Mouse (Mus musculus): ENCODE measurements around the gene H2afy2.

The H2afy2 gene

DNA sequence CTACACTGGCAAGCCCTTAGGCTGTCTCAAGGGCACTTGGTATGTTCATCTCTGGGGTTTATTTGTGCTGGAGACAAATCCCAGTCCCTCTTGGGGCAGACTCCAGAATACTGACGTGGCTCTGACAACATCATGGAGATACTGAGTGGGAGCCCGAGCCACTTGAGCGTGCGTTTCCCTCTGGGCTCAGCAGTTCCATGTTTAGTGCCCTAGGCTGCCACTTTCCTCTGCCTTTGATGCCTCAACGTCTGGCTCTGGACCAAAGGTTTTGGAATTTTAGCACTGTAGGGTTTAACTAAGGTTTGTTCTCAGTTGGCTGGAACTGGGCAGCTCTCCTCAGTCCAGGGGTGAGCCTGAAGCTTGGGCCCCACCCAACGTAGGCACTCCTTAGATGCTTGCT lies 60.7 kb downstream of the H2afy2 start:
- no peak for DNase-seq (ENCODE audit: low read depth, low spot score)

DNA sequence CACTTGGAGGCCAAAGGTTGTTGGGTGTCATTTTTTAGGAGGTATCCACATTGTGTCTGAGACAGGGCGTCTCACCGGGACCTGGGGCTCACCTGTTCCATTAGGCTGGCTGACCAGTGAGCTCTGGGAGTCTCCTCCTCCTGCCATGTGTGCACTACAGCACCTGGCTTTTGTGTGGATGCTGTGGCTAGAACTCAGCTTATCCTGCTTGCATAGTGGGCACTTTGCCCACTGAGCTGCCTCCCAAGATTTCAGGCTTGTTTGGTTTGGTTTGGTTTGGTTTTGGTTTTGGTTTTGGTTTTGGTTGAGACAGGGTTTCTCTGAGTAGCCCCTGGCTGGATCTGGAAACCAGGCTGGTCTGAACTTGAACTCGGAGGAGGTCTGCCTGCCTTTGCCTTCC lies 61.7 kb downstream of the H2afy2 start:
- no peak for DNase-seq (ENCODE audit: low read depth, low spot score)

DNA sequence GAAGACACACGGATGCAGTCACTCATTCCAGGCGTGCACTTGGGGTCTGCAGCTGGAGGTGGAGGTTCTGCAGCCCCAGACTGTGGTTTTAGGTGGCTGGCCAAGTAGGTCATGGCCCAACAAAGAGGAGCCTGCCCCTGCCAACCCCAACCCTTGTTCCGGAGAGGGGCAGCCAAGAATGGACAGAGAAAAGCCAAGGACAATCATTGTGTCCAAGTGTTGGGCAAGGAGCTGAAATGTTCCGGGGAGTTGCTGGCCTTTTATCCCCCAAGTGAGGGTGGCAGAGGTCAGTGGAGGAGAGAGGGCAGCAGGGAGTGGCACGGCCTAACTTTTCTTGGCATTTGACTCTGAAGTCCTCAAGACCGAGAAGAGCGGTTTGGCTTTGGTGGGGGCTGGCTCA lies 63.6 kb downstream of the H2afy2 start:
- DNase-seq (ENCODE audit: low read depth, low spot score) = no peak

DNA sequence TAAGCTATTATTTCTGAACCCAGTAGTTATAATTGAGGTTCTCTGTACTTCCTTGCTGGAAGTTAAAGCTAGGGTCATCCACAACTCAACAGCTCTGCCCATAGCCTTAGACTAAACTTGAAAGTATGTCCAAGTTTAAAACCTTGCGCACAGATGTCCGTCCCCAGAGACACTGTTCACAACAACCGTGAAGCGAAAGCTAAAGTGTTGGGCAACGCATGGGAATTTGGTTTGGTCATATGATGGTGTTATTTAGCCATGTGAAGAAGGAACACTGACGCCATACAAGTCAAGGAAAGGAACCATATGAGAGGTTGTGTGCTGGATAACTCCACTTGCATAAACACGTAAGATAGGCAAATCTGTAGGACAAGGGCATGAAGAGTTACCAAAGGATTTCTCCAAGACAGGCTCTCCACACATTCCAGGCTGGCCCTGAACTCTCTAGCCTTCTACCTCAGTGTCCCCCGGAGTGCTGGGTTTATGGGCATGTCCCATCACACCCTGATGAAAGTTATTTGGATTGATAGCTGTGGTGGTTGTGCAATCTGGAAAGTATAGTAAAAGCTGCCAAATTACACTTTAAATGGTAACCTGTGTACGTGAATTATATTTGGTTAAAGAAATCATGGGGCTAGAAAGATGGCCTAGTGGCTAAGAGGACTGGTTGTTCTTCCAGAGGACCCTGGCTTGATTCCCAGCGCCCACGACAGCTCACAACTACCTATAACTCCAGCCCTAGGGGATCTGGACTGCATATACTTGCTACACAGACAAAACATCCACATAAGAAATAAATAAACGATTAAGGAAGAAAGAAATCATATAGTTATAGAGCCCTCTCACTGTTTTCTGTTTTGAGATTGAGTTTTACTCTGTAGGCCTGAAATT lies 66.3 kb downstream of the H2afy2 start:
- DNase-seq (ENCODE audit: low read depth, low spot score) = no peak

DNA sequence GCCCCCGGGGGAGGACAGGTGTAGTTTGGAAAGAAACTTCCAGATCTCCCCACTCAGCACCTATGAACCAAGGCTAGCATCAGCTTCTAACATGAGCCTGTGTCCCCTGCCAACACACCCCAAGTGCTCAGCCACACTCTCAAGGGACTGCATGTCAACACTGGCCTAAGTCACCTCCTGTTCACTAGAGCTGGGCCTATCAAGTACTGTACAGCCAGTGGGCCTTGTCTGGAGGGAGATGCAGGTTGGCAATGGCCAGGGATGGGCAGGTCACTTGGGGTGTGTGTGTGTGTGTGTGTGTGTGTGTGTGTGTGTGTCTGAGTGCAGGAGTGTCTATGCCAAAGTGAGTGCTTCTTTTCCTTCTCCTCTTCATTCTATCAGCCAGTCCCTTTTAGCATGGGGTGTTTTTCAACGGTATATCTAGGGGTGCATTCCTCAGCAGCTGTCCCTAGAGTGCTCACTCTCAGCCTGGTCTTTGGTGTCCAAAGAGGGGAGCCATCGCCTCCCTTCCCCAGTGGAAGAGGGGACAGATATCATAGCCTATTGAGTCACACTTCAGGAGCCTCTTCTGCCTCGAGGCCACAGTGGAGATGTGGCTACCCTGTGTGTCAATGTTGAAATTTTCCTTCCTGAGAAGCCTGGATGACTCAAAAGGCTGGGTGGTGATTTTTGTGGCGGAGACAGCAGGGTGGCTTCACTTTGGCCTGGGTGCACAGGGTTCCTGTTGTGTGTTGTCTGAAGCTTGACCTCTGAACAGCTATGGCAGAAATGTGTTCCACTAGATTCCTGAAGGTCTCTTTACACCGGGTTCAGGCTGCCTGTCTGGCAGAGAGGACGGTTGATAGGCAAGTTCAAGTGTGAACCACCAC lies 67.7 kb downstream of the H2afy2 start:
- DNase-seq (ENCODE audit: low read depth, low spot score) = no peak

DNA sequence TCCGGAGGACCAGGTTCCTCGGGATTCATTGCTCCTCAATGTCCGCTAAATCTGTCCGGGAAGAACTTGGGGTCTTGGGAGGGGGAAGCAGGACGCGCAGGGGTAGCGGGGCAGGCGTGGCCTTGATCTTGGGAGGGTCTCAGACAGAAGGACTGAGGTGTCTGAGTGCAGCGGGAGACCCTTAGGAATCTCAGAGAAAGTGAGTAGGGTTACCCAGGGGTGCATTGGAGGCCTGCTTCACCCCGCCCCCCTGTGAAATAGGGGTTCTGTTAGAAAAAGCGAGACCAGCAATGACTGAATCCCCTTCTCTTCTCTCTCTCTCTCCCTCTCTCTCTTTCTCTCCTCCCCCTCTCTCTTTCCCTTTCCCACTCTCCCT lies 68.5 kb downstream of the H2afy2 start:
- DNase-seq (ENCODE audit: low read depth, low spot score) = no peak

DNA sequence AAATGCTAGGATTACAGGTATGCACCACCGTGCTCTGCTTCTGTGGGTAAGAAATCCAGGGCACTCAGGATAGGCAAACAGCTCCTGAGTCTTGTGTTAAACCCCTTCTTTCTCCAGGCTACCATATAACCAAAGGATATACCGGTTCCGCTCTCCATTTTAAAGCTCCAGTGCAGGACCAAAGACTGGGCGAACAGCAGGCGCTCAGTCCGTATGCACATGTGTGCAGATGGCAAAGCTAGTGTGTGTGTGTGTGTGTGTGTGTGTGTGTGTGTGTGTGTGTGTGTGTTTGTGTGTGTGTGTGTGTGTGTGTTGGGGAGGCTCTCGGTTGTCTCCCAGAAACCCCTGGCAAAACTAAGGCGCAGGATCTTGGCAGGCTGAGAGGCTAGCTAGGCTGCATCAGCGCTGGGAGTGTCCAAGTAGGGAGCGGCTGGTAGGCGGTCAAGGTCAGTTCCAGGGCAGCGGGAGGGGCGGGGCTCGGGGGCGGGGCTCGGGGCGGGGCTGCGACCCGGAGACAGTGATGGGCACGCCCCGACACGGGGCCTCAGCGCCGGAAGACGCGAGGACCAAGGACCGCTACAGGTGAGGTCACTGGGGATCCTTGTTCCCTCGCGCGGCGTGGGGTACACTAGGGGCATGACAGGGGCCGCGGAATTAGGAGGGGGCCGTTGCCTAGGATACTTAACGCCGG lies 69.0 kb downstream of the H2afy2 start, which contains the start of gene Aifm2:
Gene Aifm2, plus strand, starts transcription at position 493 of the 691 bp plus-strand sequence.
- DNase-seq (ENCODE audit: low read depth, low spot score) = no peak

DNA sequence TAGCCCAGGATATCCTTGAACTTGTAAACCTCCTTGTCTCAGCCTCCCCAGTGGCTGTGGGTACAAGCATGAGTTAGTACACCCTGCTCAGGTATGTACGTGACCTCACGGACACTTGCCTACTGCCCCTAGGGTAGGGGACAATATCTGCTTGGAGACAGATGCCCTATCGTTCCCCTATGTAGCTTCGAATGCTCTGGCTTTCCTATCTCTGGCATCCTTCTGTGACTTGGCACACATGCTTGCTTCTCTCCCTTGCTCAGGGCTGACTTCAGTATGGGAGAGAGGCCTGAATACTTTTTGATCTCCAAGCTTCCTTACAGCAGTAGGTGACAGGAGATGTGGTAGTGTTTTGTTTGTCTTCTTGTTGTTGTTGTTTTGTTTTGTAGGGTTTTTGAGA lies 69.8 kb downstream of the H2afy2 start:
- no peak for DNase-seq (ENCODE audit: low read depth, low spot score)

DNA sequence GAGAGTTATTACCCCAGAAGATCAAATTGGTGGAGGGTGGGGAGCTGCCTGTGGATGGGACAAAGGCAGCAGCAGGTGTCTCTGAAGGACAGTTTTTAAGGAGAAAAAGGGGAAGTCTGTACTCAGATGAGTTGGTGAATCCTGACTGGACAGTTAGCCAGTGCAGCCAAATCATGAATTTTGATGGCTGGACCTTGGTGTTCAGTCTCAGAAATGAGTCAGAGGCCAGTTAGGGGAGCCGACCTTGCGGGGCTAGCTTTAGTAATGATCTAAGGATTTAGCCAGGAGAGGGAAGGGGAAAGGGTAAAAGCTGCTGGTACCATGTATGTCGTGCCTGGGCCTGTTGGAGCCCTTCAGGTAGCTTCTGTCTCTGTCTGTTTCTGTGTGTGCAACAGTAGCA lies 70.3 kb downstream of the H2afy2 start:
- DNase-seq (ENCODE audit: low read depth, low spot score) = no peak

DNA sequence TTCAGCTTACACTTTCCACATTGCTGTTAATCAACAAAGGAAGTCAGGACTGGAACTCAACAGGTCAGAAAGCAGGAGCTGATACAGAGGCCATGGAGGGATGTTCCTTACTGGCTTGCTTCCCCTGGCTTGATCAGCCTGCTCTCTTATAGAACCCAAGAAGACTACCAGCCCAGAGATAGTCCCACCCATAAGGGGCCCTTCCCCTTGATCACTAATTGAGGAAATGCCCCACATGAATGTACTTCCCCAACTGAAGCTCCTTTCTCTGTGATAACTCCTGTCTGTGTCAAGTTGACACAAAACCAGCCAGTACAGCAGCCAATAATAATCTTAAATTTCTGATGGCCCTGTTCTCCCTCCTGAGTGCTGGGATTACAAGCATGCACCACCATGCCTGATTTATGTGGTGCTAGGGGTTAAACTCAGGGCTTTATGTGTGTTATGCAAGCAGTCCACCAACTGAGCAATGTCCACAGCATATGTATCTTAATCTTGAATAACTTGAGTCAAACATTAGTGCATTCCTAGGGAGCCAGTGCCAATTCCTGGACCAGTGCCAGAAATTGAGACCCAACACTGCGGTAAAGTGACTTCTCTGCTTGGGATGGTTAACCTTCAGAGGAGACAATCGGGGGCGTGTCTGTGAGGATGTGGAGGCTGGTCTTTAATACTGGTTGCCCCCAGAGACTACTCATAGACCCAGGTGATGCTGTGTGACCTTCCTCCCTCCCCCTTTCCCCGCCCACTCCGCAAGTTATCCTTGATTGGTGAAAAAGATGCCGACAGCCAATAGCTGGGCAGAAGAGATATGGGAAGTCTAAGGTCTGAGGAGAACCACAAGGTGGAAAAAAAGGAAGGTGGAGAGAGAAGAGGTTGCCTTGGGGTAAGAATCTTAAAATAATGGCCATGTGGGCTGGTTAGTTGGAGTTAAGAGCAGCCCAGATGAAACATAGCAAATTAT lies 77.3 kb downstream of the H2afy2 start:
- no peak for DNase-seq (ENCODE audit: low read depth, low spot score)

DNA sequence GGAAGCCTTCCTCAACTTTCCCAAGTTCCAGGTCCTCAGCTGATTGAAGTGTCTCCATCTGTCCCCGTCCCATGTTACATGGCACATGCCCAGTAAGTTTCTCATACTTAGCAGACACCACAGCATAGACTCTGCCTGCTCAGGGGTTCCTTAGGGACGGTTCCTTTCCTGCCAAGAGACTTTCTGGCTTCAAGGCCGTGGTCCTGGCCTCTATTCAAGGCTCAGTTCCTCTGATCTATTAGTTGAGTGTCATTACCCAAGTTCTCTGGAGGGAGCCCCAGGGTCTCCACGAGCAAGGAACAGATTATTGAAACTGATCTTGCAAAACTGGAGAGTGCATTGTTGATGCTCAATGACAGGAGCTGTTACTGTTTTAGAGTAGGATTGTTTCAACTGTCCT lies 79.3 kb downstream of the H2afy2 start:
- DNase-seq (ENCODE audit: low read depth, low spot score) = no peak

DNA sequence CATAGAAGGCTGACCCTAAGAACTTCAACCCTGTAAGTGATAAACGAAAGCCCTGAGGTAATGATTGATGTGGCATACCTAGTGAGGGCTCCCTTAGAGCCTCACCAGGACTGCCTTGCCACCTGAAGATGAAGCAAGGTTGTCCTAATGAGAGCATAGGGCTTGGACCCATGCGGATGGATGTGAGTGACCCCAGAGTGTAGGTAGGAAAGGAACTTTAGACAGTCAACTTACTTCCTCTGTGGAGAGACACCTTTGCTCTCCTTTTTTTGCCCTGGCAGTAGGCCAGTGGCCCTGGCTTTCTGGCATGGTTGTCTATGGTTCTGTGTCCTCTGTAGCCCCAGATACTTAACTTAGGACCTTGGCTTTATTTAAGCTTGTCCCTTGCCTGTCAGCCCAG lies 86.9 kb downstream of the H2afy2 start:
- DNase-seq (ENCODE audit: low read depth, low spot score) = no peak

DNA sequence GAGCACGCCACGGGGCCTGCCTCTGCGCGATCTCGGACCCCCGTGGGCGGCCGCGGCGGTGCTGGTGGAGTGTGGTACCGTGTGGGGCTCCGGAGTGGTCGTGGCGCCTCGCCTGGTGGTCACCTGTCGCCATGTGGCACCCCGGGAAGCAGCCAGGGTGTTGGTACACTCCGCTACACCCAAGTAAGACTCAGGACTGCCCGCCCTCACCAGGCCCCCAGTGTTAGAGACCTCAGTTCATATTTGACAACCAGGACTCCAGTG lies 87.5 kb downstream of the H2afy2 start:
- no peak for DNase-seq (ENCODE audit: low read depth, low spot score)

DNA sequence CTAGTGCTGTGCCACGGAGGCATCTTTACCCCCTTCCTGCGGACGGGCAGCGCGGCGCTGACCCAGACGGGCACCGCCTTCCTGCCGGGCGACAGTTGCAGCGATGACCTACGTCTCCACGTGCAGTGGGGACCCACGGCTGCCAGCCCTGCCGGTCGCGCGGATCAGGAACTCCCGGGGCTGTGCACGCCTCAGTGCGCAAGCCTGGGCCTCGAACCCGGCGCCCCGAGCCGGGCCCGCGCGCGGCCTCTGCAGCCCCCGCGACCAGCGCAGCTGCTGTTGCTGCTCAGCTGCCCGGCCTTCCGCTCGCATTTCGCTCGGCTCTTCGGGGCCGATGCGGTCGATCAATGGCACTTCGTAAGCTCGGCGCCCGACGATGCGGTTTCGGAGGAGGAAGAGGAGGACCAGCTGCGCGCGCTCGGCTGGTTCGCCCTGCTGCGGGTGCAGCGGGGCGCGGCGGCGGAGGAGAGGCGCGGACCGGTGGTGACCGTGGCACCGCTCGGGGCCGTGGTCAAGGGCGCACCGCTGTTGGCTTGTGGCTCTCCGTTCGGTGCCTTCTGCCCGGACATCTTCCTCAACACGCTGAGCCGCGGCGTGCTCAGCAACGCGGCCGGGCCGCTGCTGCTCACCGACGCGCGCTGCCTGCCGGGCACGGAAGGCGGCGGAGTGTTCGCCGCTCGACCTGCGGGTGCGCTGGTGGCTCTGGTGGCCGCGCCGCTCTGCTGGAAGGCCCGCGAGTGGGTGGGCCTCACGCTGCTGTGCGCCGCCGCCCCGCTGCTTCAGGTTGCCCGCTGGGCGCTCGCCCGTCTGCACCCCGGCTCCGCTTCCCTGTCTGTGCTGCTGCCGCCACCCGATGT lies 88.0 kb downstream of the H2afy2 start:
- no peak for DNase-seq (ENCODE audit: low read depth, low spot score)

DNA sequence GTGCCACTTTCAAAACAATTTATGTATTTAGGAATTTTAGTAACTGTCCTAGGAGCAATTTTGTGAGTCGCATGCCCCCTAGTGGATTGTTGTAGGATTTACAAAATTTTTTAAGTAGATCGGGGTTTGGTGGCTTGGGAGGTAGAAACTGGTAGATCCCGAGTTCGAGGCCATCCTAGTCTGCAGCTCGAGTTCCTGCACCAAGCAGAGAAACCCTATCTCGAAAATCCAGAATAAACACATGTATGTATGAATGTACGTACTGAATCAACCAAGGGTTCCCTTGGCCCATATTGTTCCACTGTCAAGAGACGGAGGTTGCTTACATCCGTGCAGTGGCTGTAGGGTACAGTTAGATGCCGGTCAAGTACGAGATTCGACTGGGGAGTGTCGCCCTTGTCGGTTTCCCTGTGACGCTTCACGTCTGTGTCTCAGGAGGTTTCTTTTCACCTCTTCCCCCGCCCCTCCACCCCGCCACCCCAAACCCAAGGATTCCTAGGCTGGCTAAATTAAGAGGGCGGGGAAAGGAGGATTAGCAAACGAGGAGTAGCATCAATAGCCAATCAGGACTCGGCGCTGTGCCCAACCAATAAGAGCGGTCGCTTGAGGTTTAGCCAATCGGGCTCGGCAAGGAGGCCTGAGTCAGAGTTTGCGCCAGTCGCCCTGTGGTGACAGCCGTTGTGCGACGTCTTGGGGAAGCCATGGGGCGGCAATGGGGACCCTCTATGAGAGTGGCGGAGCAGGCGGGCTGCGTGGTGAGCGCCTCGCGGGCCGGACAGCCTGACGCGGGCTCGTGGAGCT lies 88.9 kb downstream of the H2afy2 start, which contains the start of gene Tysnd1:
Gene Tysnd1, plus strand, starts transcription at position 645 of the 801 bp plus-strand sequence.
- peak; percentile 96 for DNase-seq (ENCODE audit: low read depth, low spot score)

DNA sequence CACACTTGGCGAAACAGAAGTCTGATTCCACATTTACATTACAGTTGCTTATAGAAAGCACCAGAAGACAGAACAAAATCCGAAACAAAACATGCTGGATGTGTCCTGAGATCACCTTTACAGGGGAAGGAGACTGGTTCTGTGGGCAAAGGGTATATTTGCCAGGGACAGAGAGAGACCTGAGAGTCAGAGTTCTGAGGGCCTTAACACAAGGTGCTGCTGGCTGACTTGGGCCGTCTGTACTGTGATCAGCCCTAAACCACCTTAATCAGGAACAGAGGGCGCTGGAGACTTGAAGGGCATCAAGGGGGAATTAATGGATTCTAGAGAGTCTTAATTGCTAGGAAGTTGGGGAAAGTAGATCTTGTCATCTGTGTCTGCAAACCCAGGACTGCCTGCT lies 90.4 kb downstream of the H2afy2 start:
- DNase-seq (ENCODE audit: low read depth, low spot score) = no peak

DNA sequence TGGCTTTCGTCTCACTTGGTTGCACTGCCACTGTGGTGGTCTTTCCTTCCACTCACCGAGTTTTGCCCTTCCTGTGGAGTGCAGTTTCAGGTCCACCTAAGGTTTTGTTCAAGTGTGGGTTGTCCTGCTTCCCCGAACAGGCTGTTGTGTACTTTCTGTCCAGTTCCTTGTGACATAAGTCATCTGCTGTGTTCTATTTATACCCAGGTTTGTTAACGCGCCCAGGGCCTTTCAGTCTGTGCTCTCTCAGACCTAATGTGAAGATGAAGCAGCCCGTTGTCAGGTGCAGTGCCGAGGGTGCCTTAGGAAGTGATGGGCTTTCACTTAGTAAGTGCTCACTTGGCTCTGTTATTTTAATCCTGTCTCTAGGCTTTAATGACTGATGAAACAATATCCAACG lies 94.5 kb downstream of the H2afy2 start:
- no peak for DNase-seq (ENCODE audit: low read depth, low spot score)

Data from brain, embryonic 18.5 days (tissue).